Mouse (Mus musculus) brain, embryonic 18.5 days (tissue): Measurements from ENCODE around the gene Lhfp.
"Not testable (repeated sequence)": the region's sequence is repeated elsewhere in the genome, so short reads cannot be mapped to it uniquely, and the experiment has no call there.

Experiments
- DNase-seq: peaks from one replicate; pipeline ENCODE4 v3.0.0-alpha.2; 2012; ENCODE audit warnings: low read depth, low spot score

Lhfp gene

DNA sequence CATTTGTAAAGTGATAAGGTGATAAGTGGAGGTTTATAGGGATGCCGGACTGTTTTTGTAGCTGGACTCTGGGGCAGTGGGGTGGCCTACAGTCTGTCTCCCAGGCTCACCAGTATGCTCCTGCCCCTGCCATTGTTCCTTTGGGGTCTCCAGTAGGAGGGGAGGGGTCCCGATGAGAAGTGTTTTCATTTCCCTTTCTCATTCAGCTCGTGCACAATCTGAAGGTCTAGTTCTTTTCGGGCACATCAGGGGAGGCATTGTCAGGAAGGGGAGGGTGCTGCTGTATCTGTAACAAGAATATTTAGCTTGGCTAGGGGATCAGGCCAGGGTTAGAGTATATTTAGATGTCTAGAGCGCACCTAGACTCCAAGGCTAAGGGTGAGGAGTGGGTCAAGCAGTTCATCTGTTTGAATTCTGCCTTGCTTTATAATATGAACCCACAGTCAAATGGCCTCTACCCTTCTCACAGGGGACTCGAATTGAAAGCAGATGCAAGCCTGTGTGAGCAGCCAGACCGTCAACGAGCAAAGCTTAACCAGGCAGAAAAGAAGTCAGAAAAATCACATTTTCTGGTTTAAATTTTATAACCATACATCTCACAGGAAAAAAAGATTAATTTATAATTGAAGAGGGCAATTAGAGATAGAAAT, 46.0 kb downstream of the Lhfp start:
- no peak for DNase-seq

DNA sequence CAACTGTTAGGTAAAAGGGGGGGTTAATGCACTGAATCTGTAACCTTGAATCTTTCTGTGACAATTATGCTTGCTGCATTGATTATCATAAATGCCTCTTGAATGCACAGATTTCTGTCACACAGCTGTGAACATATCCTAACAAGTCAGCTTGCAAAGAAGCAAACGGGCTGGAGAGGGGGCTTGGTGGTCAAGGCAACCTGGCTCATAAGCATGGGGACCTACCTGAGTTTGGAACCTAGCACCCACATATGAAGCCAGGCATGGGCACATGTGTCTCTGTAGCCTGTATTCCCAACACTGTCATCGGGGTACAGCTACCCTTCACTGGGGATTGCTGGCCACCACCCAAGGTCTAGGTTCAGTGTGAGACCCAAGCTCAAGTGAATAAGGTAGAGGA, 48.6 kb downstream of the Lhfp start:
- DNase-seq, result no peak

DNA sequence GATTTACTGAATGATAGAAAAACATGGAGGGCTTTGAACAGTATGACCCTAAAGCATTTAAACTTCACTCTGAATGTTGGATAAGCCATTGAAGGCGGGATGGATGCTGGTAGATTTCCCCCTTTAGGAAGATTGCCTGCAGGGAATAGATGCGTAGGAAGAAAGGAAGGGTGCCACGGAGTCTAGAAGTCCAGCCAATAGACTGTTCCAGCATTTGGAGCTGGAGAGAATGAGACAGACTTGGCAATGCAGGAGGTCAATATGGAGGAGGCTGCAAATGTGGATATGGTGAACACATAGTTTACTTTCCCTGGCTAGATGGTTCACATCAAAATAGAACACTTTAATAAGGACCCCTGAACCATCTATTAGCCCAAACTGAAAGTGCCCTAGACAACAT, 58.9 kb downstream of the Lhfp start:
- no peak for DNase-seq

DNA sequence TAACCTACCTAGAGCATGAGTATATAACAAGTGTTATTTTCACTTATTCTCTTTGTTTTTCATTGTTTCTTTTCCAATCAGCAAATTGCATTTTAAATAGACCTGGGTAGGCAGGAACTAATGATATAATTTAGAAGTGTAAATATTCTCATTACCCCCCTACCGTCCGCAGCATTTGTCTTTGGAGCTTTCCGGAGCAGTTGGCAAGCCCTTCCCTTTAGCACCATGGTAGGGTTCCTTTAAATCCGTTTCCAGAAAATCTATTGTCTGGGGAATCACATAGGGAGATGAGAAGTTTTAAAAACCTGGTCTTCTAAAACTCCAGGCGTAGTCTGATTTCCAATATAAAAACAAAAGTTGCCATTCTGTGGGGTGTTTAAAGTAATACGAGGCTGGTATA, 59.5 kb downstream of the Lhfp start:
- DNase-seq, result no peak

DNA sequence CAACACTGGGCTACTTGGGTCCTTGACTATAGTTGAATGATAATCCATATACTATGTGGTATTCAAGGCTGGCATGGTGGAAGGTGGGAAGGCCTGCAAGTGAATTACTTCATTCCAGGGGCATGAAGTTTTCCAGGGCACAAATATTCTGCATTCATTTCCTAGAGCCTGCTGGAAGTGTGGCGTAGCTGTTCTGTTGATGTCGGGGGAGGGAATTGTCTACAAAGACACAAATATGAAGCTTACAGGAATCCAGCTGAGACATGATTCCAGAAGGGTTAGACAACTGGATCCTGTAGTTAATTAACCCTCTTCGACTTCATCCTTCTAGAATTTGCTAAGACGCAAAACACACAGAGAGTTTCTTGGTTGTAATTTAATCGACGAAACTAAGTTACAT, 60.4 kb downstream of the Lhfp start:
- DNase-seq, result no peak

DNA sequence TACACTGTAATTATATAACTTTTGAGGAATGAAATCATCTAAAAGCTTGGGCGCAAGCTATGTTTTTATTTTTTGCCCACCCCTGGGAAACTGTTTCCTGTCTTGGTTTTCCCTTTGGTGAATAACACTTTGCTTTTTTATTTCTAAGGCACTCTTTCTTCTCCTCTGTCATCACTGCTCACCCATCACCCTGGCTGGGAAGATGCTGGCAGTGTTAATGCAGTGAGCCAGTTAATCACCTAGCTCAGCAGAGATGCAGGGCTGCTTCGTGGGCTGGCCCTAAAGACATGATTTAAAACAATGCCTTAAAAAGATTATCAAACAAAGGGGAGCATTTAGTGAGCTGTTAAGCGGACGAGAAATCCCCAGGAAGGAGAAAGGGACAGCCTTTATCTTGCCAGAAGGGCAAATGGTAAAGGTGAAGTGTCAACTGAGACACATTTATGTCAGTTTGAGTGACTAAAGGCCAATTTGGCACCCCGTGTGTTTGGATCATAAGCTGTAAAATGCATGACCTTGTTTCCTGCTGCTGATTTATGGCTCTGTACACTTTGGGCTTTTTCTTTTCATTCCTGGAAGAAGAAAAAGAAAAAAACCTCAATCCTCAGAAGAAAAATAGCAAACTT, 60.9 kb downstream of the Lhfp start:
- DNase-seq, result no peak

DNA sequence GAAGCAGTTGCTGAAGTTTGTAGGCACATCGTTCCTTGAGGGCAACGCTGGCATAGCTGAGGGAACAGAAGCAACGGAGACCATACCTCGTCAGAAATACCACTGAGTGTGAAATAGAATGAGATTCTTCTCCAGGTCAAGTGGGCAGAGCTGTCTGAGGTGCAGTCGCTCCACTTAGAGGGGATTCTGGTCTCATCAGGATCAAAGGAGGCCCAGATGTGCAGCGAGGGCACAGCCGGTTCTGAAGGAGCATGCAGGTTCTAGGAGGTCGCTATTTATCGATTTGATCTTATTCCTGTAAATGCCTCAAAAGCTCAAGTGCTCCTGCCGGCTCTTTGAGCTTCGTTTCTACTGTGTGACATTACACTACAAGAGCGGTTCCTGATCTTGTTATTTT, 61.4 kb downstream of the Lhfp start:
- no peak for DNase-seq

DNA sequence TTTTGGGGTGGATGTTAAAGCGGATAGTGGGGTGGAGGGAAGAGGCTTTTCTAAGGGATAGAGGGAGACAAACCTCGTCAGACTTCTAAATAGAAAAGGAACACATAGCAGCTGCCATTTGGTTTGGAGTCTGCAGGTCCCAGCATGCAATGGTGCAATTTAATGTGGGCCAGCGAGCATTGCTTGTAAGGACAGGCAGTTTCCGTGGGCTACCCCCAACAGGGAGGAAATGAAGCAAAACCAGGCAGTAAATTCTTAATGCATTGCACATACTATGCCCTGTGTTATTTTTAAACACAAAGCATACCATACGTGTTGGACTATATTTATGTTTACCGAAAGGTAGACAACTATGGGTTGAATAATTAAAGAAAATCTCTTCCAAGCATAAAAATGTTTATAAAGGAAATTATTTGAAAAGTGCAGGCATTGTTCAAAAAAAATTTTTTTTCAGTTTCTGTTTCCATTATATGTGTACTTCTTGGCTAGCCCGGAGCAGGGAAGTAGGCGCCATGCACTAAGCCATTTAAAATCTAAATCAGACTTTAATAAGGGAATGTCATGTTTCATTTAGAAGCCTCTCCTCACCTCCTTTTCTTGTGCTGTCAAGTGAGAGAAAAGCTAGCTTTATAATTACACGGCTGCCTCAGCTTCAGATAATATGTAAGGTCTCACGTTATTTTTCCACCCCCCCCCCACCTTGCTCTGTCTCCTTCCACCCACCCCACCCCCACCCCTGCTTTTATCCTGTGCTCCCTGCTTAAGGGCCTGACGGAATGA, 67.5 kb downstream of the Lhfp start:
- DNase-seq, result no peak

DNA sequence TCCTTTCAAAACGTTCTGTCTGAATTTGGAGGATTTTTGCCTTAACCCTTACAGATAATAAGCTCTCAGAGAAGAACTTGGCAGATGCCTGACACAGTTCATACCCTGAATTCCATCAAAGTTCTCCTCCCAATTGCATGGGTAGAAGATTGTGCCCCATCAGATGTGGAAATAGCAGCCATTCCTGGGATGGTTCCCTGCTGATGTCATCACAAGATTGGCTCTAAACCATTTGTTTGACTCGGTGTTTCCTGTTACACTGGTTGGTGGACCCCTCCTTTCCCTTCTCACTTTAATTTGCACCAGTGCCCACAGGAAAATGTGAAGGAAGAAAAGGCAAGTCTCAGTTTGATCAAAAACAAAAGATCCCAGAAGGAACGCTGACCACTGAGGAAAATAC, 68.6 kb downstream of the Lhfp start:
- no peak for DNase-seq

DNA sequence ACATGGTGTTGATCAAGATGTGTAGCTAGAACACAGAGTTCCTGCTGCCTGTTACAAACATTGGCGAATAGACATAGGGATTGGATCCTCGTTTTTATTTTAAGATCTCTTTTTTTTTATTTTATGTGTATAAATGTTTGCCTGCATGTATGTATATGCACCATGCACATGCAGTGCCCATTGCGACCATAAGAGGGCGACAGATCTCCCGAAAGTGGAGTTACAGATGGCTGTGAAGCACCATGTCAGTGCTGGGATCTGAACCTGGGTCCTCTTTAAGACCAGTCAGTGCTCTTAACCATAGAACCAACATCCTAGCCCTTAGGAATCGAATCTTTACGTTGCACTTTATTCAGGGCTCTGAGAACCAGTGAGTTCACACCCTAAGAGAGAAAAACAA, 70.7 kb downstream of the Lhfp start:
- DNase-seq, result no peak

DNA sequence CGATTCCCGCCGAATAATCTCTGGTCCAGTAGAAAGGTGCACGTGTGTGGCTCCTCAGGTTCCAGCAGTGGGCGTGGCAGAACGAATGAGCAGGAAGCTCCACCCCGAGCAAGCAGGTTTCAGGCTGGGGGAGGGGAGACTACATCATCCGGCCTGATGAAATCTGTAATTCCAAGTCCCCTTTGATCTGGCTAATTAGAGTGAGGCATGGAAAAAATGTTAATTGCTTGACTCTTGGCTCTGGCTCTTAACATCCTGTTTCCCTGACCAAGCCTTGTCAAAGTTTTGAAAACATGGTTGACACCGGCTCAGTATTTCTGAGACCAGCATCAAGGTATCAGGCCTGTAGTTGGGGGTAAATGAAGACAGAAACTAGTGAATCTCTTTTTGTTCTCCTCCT, 77.4 kb downstream of the Lhfp start:
- not testable (repeated sequence) for DNase-seq

DNA sequence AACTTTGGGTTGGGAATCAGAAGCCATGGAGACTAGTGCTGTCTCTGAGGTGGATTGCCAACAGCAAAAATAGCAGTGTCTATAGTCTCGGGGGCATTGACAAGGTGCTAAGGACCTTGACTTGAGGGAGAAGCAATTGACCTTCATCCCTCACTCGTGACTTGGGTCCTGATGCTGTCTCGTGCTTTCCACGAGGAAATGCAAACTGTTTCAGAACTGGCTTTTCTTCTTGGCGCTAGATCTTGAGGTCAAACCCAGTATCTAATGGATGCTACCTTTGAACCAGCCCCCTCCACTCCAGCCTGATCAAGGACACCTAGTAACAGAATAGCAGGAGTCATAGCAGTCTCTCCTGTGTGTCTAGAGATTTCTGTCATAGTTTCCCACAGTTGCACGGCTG, 78.7 kb downstream of the Lhfp start:
- no peak for DNase-seq

DNA sequence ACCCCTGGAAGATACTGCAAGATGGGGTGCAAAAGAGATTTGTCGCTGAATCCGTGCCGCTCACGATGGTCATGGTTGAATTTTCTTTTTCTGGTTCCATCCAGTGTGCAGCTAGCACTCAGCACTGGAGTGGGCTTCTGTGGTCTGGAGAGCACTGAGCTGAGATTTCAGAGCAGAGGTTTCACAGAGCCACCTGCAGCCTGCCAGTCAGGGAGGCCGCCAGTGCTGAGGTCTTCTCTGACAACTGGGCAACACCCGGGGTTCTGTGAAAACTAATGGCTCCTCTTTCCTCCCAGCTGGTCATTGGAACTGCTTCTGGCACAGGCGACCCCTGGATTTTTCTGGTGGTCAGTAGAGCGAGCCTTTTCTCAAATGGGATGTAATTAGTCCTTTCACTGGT, 84.2 kb downstream of the Lhfp start:
- no peak for DNase-seq

DNA sequence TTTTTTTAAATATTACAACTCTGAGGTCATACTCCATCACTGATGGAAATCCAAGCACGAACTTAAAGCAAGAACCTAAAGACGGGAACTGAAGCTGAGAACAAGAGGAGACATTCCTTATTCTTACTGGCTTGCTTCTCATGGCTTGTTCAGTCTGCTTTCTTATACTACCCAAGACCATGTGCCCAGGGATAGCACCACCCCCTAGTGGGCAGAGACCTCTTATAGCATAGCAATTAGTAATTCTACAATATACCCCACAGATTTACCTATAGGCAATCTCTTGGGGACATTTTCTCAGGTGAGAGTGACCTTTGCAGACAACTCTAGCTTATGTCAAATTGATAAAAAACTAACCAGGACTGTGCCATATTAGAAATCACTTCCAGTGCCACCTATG, 97.5 kb downstream of the Lhfp start:
- DNase-seq, result no peak

DNA sequence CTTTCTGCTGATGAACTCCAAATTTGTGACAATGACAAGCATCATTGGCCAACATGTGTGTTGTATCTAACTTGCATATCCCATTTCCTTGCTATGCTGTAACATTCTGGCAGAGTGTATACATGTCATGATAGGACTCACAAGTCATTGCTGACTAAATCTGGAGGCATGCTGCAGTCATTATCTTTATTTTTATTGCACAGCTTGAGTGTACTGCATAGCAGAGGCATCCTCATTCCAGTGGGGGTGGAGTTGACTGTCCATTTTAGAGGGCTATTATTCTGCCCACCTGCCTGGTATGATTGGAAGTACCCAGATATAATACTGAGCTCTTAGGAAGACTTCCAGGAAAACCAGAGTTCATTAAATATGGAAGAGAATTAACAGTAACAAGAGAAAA, 97.9 kb downstream of the Lhfp start:
- no peak for DNase-seq

DNA sequence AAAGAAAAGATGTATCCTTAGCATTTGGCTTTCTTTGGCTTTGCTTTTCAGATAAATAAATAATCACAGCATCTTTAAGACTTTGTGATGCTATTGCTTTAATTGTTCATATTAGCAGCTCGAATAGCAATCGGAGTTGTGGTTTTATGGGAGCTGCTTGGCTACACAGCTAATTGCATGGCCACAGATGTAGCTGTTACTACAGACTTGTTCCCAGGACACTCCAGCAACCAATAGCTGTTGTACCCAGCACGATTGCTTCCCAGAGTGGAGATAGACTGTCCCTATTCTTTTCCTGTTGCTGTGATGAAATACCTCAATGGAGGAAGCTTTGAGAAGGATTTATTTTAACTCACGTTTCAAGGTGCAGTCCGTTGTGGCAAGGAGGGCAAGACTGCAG, 98.3 kb downstream of the Lhfp start:
- no peak for DNase-seq

DNA sequence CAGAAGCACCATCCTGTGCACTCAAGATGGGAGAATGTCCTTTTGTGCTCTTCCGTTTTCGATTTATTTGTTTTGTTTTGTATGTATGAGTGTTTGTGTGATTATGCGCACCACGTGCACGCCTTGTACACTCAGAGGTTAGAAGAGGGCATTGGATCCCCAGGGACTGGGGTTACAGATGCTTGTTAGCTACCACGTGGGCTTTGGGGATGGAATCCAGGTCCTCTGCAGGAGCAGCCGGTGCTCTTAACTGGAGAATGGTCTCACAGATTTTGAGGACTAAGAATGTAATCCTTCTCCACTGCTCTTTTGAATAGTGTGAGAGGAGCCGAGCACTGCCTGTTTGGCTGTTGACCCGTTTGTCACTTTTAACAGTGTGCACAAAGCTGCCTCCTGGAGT, 101.2 kb downstream of the Lhfp start:
- DNase-seq, result no peak

DNA sequence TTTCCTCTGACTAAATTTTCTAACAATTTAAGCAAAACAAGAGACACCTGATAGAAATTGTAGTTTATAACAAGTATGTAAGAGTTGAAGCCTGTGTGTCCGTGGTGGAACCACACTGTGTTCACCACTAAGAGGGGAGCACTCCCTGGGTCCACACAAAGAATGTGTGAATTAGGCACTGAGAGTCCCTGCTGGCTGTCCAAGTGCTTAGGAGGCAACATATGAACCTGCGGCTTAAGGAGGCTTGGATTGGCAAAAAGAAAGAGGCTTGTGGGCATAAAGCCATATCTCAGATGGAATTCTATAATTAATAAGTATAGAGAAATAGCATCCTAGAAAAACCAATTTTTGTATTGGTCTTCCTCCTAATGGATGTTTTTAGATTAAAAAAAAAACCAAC, 104.2 kb downstream of the Lhfp start:
- no peak for DNase-seq

DNA sequence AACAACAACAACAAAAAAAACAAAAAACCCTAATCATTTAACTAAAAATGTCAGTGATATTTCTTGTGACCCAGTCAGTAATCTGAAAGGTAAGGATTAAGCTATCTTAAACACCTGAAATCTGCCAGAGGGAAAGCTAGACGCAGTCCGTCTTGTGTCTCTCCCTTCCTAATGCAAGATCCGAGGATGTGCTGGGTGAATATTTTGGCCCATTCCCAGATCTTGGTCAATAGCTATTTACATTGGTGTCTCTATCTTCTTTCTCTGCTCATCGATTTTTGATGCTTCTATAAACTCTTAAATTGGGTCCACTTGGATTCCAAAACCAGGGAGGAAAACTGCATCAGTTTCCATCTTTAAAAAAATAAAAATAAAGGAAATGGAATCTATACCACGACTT, 104.6 kb downstream of the Lhfp start:
- no peak for DNase-seq

DNA sequence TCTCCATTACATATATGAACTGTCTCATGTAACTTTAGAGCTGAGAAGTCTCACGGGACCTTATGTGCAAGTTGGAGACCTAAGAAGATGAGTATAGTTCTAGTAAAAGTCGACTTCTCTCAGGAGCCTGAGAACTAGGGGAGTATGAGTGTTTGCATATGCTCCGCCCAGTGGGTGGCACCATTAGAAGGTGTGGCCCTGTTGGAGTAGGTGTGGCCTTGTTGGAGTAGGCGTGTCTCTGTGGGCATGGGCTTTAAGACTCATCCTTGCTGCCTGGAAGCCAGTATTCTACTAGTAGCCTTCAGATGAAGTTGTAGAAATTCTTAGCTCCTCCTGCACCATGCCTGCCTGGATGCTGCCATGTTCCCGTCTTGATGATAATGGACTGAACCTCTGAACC, 105.7 kb downstream of the Lhfp start:
- DNase-seq, result no peak

DNA sequence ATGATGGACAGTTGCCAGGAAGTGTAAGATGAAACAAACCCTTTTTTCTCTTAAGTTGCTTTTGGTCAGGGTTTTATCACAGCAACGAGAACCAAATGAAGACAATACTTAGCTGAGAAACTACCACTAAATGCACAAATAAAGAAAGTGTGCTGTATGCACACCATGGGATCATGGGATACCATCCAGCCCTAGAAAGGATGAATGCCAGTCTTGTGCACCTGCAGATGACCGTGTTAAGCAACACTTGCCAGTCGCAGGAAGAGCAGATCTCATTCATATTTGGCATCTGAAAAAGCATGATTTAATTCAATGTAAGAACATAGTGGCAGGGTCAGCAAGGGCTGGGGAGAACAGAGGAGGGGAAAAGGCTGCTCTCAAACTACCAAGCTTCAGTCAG, 107.4 kb downstream of the Lhfp start:
- no peak for DNase-seq

DNA sequence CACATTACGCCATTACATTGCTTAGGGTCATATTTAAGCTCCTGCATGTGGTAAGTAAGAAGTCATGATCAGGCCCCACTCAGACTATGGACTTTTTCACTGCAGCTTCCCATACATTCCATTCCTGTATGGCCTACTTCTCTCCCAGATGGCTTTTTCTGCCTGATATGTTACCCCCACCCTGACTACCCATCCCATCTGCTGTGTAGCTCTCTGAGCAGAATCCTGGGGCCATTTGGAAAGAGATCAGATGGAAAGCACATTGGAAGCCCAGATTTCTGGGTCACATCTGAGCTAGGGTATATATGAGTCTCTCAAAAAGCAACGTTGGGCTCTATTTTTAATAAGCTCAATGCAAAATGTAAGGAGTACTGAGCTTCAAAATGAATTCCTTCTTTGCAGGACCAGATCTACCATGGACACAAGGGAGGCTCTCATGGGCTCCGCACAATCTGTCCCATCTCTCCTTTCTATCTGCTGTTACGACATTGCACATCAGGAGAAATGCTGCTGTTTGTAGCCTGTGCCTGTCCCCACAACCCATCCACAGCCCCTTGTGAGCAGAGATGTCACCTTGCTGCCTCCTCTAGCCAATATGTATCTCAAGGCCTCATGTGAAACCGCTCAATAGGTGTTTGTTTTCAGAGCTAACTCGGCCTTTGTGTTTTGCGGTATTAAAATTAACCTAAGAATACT, 108.4 kb downstream of the Lhfp start:
- DNase-seq, result peak; percentile 16

DNA sequence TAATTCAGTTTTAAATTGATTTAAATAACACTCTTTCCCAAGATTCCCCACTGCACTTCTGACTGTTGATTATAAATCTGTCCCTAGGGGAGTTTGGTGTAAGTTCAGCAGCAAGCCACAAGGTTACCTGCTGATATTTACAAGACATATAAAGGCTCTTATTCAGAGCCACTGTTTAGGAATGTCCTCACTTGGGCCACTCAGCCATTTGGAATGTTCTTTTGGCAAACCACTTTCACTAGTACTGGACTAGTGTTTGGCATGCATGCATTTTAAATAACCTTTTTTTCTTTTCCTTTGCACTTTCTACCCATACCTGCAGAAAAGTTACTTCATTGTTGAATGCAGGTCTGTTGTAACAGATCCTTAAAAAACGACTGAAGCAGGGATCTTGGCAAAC, 109.8 kb downstream of the Lhfp start:
- DNase-seq, result no peak
